Mouse (Mus musculus): ENCODE data around the gene Gm21915. TPM values are rescaled to one million over a fixed set of nuclear protein-coding genes. Genes with fewer than 3 reads are reported as not detected.

The Gm21915 gene
- polyA plus RNA-seq, 1 experiment from 2014 or later: not detected

- Histone ChIP-seq H3K9ac (replicated peaks) (peak overlapping the region; percentile 44), H3K4me2 (replicated peaks) (peak overlapping the region; percentile 52), H3K27me3 (no peaks in the 10 kb centered on the region), H3K27ac (replicated peaks) (peak overlapping the region; percentile 94), H3K4me1 (peaks cover 36% of the 10 kb centered on the region), H3K9me3 (no peaks in the 10 kb centered on the region), H3K36me3 (no peaks in the 10 kb centered on the region), H3K4me3 (peak overlapping the region; percentile 33)
- WGBS: 21% methylated on average over 8 of the region's 8 CpGs
- peak; percentile 17 for ATAC-seq (replicated peaks)
Observed at GRCm38 (mm10) chr9:40637705-40638393, 32.6 kb upstream of the Gm21915 start.

GRCm38 (mm10) chr9:40638394-40639049 is 31.9 kb upstream of the Gm21915 start:
- WGBS: 3% methylated on average over 14 of the region's 14 CpGs
- no peaks in the 10 kb centered on the region for H3K36me3 ChIP-seq
- peaks cover 38% of the 10 kb centered on the region for H3K4me1 ChIP-seq
- peak; percentile 92 for ATAC-seq (replicated peaks)
- H3K27me3 ChIP-seq: no peaks in the 10 kb centered on the region
- H3K4me3 ChIP-seq: peak overlapping the region; percentile 33
- peak overlapping the region; percentile 94 for H3K27ac ChIP-seq (replicated peaks)
- peak overlapping the region; percentile 52 for H3K4me2 ChIP-seq (replicated peaks)
- H3K9me3 ChIP-seq: no peaks in the 10 kb centered on the region
- peak overlapping the region; percentile 44 for H3K9ac ChIP-seq (replicated peaks)

GRCm38 (mm10) chr9:40639536-40640187 is 30.8 kb upstream of the Gm21915 start:
- ATAC-seq (replicated peaks): no peak
- H3K4me3 ChIP-seq: no peak overlapping the region
- peaks cover 38% of the 10 kb centered on the region for H3K4me1 ChIP-seq
- no peaks in the 10 kb centered on the region for H3K27me3 ChIP-seq
- no peaks in the 10 kb centered on the region for H3K9me3 ChIP-seq
- WGBS: 70% methylated on average over 10 of the region's 10 CpGs
- H3K36me3 ChIP-seq: no peaks in the 10 kb centered on the region
- H3K4me2 ChIP-seq (replicated peaks): no peak overlapping the region
- peak overlapping the region; percentile 94 for H3K27ac ChIP-seq (replicated peaks)
- H3K9ac ChIP-seq (replicated peaks): no peak overlapping the region

- no peaks in the 10 kb centered on the region for H3K36me3 ChIP-seq
Observed at GRCm38 (mm10) chr9:40641318-40641717, 29.1 kb upstream of the Gm21915 start.

GRCm38 (mm10) chr9:40642470-40643220 is 27.8 kb upstream of the Gm21915 start:
- H3K4me2 ChIP-seq (replicated peaks): no peak overlapping the region
- no peak overlapping the region for H3K9ac ChIP-seq (replicated peaks)
- no peak overlapping the region for H3K27ac ChIP-seq (replicated peaks)
- H3K9me3 ChIP-seq: no peaks in the 10 kb centered on the region
- no peaks in the 10 kb centered on the region for H3K36me3 ChIP-seq
- ATAC-seq (replicated peaks): no peak
- H3K27me3 ChIP-seq: no peaks in the 10 kb centered on the region
- WGBS: 15% methylated on average over 16 of the region's 16 CpGs
- no peak overlapping the region for H3K4me3 ChIP-seq
- H3K4me1 ChIP-seq: peaks cover 27% of the 10 kb centered on the region

More at GRCm38 (mm10) chr9:40641318-40641717, 29.1 kb upstream of the Gm21915 start:
- Histone ChIP-seq H3K4me2 (replicated peaks) (no peak overlapping the region), H3K9ac (replicated peaks) (no peak overlapping the region), H3K27me3 (no peaks in the 10 kb centered on the region), H3K4me3 (no peak overlapping the region), H3K9me3 (no peaks in the 10 kb centered on the region), H3K4me1 (peaks cover 38% of the 10 kb centered on the region), H3K27ac (replicated peaks) (no peak overlapping the region)
- 74% methylated on average over 2 of the region's 2 CpGs for WGBS
- ATAC-seq (replicated peaks): no peak

GRCm38 (mm10) chr9:40649444-40649843 is 21.0 kb upstream of the Gm21915 start:
- no peak overlapping the region for H3K9ac ChIP-seq (replicated peaks)
- 94% methylated on average over 3 of the region's 3 CpGs for WGBS
- no peak overlapping the region for H3K27ac ChIP-seq (replicated peaks)
- no peaks in the 10 kb centered on the region for H3K36me3 ChIP-seq
- H3K4me3 ChIP-seq: no peak overlapping the region
- no peaks in the 10 kb centered on the region for H3K27me3 ChIP-seq
- no peaks in the 10 kb centered on the region for H3K9me3 ChIP-seq
- H3K4me2 ChIP-seq (replicated peaks): no peak overlapping the region
- H3K4me1 ChIP-seq: no peaks in the 10 kb centered on the region
- no peak for ATAC-seq (replicated peaks)

- H3K4me2 ChIP-seq (replicated peaks): no peak overlapping the region
- no peaks in the 10 kb centered on the region for H3K27me3 ChIP-seq
- H3K27ac ChIP-seq (replicated peaks): no peak overlapping the region
- no peaks in the 10 kb centered on the region for H3K36me3 ChIP-seq
- no peak overlapping the region for H3K9ac ChIP-seq (replicated peaks)
- H3K4me3 ChIP-seq: no peak overlapping the region
- 55% methylated on average over 6 of the region's 6 CpGs for WGBS
- H3K9me3 ChIP-seq: no peaks in the 10 kb centered on the region
- ATAC-seq (replicated peaks): no peak
- H3K4me1 ChIP-seq: no peaks in the 10 kb centered on the region
Observed at GRCm38 (mm10) chr9:40649983-40650382, 20.4 kb upstream of the Gm21915 start.

GRCm38 (mm10) chr9:40651239-40651859 is 19.1 kb upstream of the Gm21915 start:
- Histone ChIP-seq H3K27ac (replicated peaks) (no peak overlapping the region), H3K4me3 (no peak overlapping the region), H3K4me2 (replicated peaks) (no peak overlapping the region), H3K27me3 (no peaks in the 10 kb centered on the region), H3K9me3 (no peaks in the 10 kb centered on the region), H3K4me1 (no peaks in the 10 kb centered on the region), H3K36me3 (no peaks in the 10 kb centered on the region), H3K9ac (replicated peaks) (no peak overlapping the region)
- ATAC-seq (replicated peaks): no peak
- 93% methylated on average over 4 of the region's 4 CpGs for WGBS

- ATAC-seq (replicated peaks): no peak
- 54% methylated on average over 9 of the region's 9 CpGs for WGBS
- Histone ChIP-seq H3K27me3 (no peaks in the 10 kb centered on the region), H3K36me3 (no peaks in the 10 kb centered on the region), H3K4me3 (no peak overlapping the region), H3K4me2 (replicated peaks) (no peak overlapping the region), H3K27ac (replicated peaks) (no peak overlapping the region), H3K9ac (replicated peaks) (no peak overlapping the region), H3K4me1 (no peaks in the 10 kb centered on the region), H3K9me3 (no peaks in the 10 kb centered on the region)
Observed at GRCm38 (mm10) chr9:40652757-40653156, 17.7 kb upstream of the Gm21915 start.

GRCm38 (mm10) chr9:40666190-40666803 is 4.1 kb upstream of the Gm21915 start:
- Histone ChIP-seq H3K9ac (replicated peaks) (no peak overlapping the region), H3K9me3 (no peaks in the 10 kb centered on the region), H3K27me3 (no peaks in the 10 kb centered on the region), H3K4me1 (peaks cover 1% of the 10 kb centered on the region; the same call in 1 of the 2 replicates), H3K27ac (replicated peaks) (no peak overlapping the region), H3K36me3 (no peaks in the 10 kb centered on the region), H3K4me2 (replicated peaks) (no peak overlapping the region), H3K4me3 (no peak overlapping the region)
- no peak for ATAC-seq (replicated peaks)
- WGBS: 78% methylated on average over 9 of the region's 9 CpGs

GRCm38 (mm10) chr9:40671323-40671930 is 1.0 kb downstream of the Gm21915 start:
- H3K4me3 ChIP-seq: no peak overlapping the region
- peaks cover 7% of the 10 kb centered on the region; the same call in 1 of the 2 replicates for H3K4me1 ChIP-seq
- H3K9me3 ChIP-seq: no peaks in the 10 kb centered on the region
- 31% methylated on average over 4 of the region's 4 CpGs for WGBS
- 0 out of 2 replicates have a peak, but pooled peaks have one; percentile 35 for ATAC-seq (replicated peaks)
- H3K27me3 ChIP-seq: no peaks in the 10 kb centered on the region
- H3K9ac ChIP-seq (replicated peaks): no peak overlapping the region
- H3K36me3 ChIP-seq: no peaks in the 10 kb centered on the region
- H3K27ac ChIP-seq (replicated peaks): no peak overlapping the region
- no peak overlapping the region for H3K4me2 ChIP-seq (replicated peaks)
